Mouse (Mus musculus): ENCODE measurements around the gene Trp53i13.

GRCm38 (mm10) chr11:77514281-77514831, 1.4 kb downstream of the Trp53i13 start:
- no peak for TF ChIP-seq POLR2A (IDR thresholded peaks at IDR 0.05; ENCODE audit: low read depth, low read length)
- no peak for TF ChIP-seq CTCF (IDR thresholded peaks at IDR 0.05; ENCODE audit: extremely low read depth, insufficient read length, insufficient replicate concordance, low read depth, low read length)

All from small intestine, adult 2 months (tissue).